Mouse (Mus musculus) right cerebral cortex, postnatal 4 days (tissue): ENCODE measurements around the gene Klf15.

Experiments used
- DNase-seq: peaks from one replicate; pipeline ENCODE4 v3.0.0-alpha.2; 2022

Gene Klf15

GRCm38 (mm10) chr6:90465028-90465640 lies 2.8 kb downstream of the Klf15 start:
- no peak for DNase-seq

- no peak for DNase-seq
These were observed 3.7 kb downstream of the Klf15 start for GRCm38 (mm10) chr6:90466079-90466478.

GRCm38 (mm10) chr6:90466847-90467410 lies 4.6 kb downstream of the Klf15 start:
- no peak for DNase-seq

- no peak for DNase-seq
These were observed 5.8 kb downstream of the Klf15 start for GRCm38 (mm10) chr6:90468216-90468615.

GRCm38 (mm10) chr6:90469041-90469440 lies 6.7 kb downstream of the Klf15 start:
- no peak for DNase-seq

GRCm38 (mm10) chr6:90470255-90470654 lies 7.9 kb downstream of the Klf15 start:
- DNase-seq, result no peak

GRCm38 (mm10) chr6:90470947-90471541 lies 8.7 kb downstream of the Klf15 start:
- DNase-seq, result peak; percentile 32

GRCm38 (mm10) chr6:90472079-90472478 lies 9.7 kb downstream of the Klf15 start:
- DNase-seq, result no peak

GRCm38 (mm10) chr6:90472697-90473096 lies 10.3 kb downstream of the Klf15 start:
- no peak for DNase-seq

- no peak for DNase-seq
These were observed 11.4 kb downstream of the Klf15 start for GRCm38 (mm10) chr6:90473630-90474360.

- DNase-seq, result no peak
These were observed 12.0 kb downstream of the Klf15 start for GRCm38 (mm10) chr6:90474361-90474750.

GRCm38 (mm10) chr6:90475176-90475853 lies 12.9 kb downstream of the Klf15 start:
- no peak for DNase-seq

- DNase-seq, result no peak
These were observed 13.5 kb downstream of the Klf15 start for GRCm38 (mm10) chr6:90475854-90476212.

GRCm38 (mm10) chr6:90476941-90477518 lies 14.7 kb downstream of the Klf15 start:
- no peak for DNase-seq

- DNase-seq, result no peak
These were observed 21.9 kb downstream of the Klf15 start for GRCm38 (mm10) chr6:90484249-90484648.

- no peak for DNase-seq
These were observed 22.5 kb downstream of the Klf15 start for GRCm38 (mm10) chr6:90484876-90485275.

GRCm38 (mm10) chr6:90486176-90486921 lies 24.0 kb downstream of the Klf15 start, which contains the start of gene Aldh1l1:
Aldh1l1 (plus strand) TSS chr6:90486427.
- no peak for DNase-seq

- DNase-seq, result no peak
These were observed 25.2 kb downstream of the Klf15 start for GRCm38 (mm10) chr6:90487531-90487930.

GRCm38 (mm10) chr6:90489532-90489931 lies 27.2 kb downstream of the Klf15 start:
- no peak for DNase-seq

GRCm38 (mm10) chr6:90490976-90491375 lies 28.6 kb downstream of the Klf15 start:
- no peak for DNase-seq

- no peak for DNase-seq
These were observed 29.8 kb downstream of the Klf15 start for GRCm38 (mm10) chr6:90491956-90492744.
